Mouse (Mus musculus): ENCODE measurements around the gene Arhgef12.

- TF ChIP-seq POLR2A (IDR thresholded peaks at IDR 0.05; ENCODE audit: low read depth, low read length): no peak
- no peak for TF ChIP-seq CTCF (conservative IDR thresholded peaks at IDR 0.05; ENCODE audit: insufficient read depth, insufficient read length, low read depth, low read length)
Observed at GRCm38 (mm10) chr9:43000070-43000469, 107.0 kb downstream of the Arhgef12 start.

All from kidney, adult 2 months (tissue).